Mouse (Mus musculus): ENCODE data around the gene Rere.
"Not testable (repeated sequence)": the region's sequence is repeated elsewhere in the genome, so short reads cannot be mapped to it uniquely, and the experiment has no call there.

Gene Rere

DNA sequence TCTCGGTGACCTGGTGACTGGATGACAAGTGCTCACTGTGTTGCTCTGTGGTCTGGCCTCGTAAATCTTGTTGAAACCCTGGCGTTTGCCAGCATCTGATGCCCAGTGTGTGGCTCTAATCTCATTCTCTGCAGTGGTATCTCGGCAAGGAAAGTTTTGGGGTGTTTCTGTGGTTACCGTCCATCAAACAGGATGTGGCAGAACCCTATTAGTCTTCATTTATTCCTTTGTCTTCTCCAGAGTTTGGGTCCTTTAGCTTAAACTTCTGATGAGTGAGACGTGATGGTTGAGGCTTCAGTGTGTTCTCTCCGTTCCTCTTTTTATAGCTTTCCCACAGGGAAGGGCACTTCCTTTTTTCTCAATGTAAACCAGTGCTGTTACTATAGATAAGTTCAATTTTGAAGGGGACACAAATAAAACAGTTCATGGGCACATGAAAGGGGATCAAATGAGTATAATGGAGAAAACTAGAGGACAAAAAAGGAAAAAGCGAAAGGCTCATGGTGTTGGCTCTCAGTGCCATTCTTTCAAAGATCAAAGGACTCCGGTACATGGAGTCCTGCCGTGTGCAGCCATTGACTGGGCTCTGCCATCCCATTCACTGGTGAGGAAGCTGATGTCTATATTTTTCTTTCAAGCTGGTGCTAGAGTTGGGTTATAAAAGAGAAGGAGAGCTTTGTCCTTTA, 191.4 kb downstream of the Rere start:
- no peak for DNase-seq

DNA sequence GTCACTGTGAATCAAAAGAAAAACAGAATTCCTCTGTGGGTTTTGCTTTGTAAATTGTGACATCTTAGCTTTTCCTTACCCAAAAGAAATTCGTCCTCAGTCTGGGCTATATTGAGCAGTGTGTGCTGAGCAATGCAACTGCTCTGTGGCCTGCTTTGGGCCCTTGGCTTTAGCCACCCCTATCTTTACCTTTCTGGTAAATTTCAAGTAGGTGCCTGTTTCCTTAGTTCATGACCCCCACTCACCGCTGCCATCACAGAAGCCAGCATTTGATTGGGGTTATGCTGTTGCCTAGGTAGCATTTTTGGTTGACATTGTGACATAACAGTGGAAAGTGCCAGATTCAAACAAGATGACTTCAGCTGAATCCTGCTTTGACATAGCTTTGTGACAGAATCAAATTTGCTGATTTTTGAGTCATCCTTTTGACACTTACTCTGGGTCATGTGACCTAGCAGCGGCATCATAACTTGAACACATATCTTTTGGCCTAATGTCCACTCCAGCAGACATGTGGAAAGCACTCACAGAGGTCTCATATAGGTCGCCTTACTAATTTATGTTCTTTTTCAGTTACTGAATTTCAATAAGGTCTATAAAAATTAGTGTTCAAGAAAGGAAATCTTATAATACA, 192.1 kb downstream of the Rere start:
- no peak for DNase-seq

DNA sequence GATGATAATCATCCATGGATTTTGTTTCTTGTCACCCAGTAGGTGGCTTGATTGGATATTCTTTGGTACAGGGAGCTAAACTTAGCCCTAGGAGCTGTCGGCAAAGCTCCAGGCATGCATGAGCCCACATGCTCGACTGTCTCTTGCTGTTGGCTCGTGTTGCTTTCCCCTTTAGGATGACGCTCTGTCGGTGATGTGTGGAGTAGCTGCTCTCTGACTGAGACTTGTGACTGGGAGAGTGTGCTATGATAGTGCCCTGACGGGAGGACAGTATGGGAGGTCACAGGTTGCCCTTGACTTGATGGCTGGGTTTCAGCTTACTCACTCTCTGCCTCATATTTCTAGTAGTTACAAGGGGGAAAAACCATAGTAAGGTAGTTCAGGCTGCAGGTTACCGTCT, 192.6 kb downstream of the Rere start:
- no peak for DNase-seq

DNA sequence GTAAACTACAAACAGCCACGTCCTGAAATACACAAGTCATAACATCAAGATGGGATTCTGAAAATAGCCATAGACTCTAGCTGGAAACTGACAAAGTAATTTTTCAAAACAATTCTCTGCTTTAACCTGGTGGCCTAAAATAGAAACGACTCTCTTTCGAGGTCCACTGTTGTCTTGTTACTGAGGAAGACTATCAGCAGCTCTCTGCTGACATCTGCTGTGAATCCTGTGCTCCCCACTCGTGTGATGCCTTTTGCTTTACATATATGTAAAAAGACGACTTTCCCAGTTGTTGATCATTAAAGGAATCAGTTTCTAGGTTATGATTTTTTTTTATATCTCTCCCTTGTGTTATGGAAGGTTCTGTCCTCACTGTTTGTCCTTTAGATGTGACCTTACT, 194.8 kb downstream of the Rere start:
- DNase-seq = no peak

DNA sequence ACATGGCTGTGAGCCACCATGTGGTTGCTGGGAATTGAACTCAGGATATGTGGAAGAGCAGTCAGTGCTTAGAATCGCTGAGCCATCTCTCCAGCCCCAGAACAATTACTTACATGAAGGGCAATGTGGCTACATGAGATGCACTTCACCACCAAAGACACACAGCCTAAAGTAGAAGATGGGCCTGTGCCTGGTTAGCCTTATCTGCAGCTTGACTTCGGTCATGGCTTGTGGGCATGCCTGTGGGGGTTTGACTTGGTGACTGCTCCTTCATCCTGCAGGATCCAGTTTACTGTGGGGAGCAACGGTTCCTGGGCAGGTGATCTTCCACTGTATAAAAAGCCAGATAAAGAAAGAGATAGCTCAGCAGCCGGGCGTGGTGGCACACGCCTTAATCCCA, 196.6 kb downstream of the Rere start:
- DNase-seq = no peak

DNA sequence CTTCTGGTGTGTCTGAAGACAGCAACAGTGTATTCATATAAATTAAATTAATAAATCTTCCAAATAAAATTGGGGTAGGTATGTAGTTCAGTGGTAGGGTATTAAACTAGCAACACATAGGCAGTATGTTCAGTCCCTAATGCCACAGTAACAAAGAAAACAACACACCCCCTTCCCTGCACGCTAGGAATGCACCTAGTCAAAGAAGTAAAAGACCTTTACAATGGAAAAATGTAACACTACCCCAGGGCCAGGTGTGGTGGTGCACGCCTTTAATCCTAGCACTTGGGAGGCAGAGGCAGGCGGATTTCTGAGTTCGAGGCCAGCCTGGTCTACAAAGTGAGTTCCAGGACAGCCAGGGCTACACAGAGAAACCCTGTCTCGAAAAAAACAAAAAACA, 201.6 kb downstream of the Rere start:
- DNase-seq = not testable (repeated sequence)

GRCm38 (mm10) chr4:150486097-150486496, 204.7 kb downstream of the Rere start:
- DNase-seq = no peak

DNA sequence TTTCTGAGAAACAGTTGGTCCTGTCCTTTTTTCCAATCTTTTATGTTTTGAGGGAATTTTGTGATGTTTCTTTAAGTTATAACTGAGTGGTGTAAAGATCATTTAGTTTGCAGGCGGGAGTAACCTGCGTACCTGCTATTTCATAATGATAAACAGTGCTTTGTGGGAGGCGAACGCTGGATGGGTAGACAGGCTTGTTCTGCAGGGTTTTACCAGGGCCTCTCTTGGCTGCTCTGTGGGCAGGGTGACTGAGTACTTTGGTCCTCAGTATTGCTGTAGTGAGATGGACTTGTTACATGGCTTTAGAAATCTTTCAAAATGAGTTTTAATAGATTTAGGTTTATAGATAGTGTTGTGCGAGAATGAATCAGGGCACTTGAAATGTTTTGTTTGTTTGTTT, 205.7 kb downstream of the Rere start:
- no peak for DNase-seq

GRCm38 (mm10) chr4:150488096-150488748, 206.8 kb downstream of the Rere start:
- DNase-seq = peak; percentile 11 to 21

- no peak for DNase-seq
Observed at GRCm38 (mm10) chr4:150488767-150489166, 207.3 kb downstream of the Rere start.

- no peak for DNase-seq
Observed at GRCm38 (mm10) chr4:150490050-150490449, 208.6 kb downstream of the Rere start.

- DNase-seq = no peak
Observed at GRCm38 (mm10) chr4:150491710-150492109, 210.3 kb downstream of the Rere start.

- no peak for DNase-seq
Observed at GRCm38 (mm10) chr4:150493258-150493937, 212.0 kb downstream of the Rere start.

DNA sequence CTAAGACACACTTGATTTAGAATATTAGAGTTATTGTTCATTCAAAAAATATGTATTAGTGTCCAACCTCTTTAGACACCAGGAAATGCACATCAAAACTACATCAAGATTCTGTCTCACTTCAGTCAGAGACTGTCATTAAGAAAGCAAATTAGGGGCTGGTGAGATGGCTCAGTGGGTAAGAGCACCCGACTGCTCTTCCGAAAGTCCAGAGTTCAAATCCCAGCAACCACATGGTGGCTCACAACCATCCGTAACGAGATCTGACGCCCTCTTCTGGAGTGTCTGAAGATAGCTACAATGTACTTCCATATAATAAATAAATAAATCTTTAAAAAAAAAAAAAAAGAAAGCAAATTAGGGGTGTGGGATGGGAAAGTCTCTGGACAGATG, 212.5 kb downstream of the Rere start:
- not testable (repeated sequence) for DNase-seq

- no peak for DNase-seq
Observed at GRCm38 (mm10) chr4:150495568-150495967, 214.1 kb downstream of the Rere start.

DNA sequence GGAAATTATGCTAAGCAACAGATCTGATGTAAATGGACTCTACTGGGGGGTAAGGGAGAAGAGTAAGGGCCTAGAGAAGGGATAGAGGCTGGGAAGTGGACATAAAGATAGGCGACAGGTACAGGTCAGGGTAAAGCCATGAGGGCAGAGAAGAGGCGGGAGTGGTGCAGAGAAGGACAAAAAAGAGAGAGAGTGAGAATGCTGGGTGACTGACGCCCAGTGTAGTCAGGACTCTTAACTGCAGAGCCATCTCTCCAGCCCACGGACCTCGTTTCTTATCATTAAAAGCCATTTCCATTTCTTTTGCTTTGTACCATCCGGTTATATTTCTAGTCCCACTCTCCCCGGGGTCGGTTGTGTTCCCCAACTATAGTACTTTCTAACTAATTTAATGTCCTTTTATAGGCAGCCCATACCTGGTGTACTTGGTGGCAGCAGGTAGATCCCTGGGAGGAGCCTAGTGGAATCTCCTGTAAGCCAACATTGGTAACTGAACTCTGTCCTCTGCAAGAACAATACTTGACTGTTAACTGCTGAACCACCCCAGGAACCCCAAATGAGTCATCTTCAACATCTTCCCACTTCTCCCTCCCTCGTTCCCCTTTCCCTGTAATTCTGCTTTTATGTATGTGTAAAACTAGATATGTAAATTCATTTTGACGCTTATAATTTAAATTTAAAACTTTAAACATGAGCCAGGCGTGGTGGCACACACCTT, 223.0 kb downstream of the Rere start:
- DNase-seq = no peak

DNA sequence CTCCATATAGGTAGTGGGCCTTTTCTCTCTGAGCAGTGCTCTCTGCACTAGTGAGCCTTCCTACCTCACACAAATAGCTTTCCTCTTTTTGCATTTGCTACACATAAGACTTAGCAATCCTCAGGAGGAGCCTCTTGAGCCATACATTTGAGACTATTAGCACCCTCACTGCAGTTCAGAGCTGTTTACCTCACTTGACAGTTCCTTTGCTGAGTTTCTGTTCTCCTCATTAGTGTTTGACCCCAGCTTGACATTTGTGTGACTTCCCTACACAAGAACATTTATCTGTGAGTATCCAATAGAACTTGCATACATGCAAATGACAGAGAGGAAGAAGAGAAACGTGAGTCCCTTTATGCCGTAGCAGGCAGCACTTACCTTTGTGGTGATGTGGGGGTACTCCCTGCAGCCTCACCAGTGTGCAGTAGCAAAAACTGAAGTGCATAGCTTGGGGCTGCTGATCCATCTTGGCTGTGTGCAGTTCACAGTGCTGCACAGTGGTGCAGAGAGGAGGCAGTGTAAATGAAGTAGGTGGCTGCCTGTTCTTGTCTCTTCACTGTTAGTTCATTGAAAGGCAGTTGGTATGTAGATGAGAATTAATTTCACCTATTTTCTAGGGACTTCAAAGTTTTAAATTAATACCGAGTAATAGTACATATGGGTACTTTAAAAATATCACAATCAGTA, 227.7 kb downstream of the Rere start:
- DNase-seq = no peak

DNA sequence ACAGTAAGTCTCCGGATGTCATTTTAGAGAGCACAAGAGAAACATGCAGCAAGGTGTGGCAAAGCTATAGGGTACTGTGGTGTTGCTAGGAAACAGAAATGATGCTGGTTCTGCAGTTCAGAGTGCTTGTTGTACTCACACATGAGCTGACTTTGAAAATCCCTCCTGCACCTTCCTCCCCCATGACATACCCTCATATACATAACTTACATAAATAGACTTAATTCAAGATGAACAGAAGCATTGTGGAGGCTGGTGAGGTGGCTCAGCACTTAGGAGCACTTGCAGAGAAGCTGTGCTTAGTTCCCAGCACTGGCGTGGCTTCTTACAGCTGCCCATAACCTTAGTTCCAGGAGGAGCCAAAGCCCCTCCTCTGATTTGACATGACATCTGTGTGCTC, 228.6 kb downstream of the Rere start:
- no peak for DNase-seq

- not testable (repeated sequence) for DNase-seq
Observed at GRCm38 (mm10) chr4:150513387-150513786, 231.9 kb downstream of the Rere start.

DNA sequence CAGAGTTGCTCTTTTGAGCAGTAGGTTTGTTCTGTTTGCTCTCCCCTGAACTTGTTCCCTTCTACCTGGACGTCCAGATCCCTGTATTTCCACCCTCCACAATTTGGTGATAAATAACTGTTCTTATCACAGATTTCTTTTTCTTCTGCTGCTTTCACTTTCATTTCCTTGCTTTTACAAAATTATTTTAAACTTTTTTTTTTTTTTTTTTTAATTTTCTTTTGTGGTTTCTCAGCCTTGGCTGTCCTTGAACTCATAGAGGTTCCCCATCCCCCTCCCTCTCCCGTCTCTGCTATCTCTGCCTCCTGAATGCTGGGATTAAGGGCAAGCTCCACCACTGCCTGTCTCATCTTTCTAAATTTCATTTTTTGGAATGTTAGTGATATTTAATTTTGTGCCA, 234.8 kb downstream of the Rere start:
- DNase-seq = no peak

GRCm38 (mm10) chr4:150517381-150517780, 235.9 kb downstream of the Rere start:
- DNase-seq = no peak

- DNase-seq = no peak
Observed at GRCm38 (mm10) chr4:150518826-150519225, 237.4 kb downstream of the Rere start.
